Mouse (Mus musculus): Measurements from ENCODE around the gene Mcoln2. TPM values are rescaled to one million over a fixed set of nuclear protein-coding genes. Genes with fewer than 3 reads are reported as not detected.

The Mcoln2 gene
- polyA plus RNA-seq, 1 experiment, result not detected

- Histone ChIP-seq H3K79me2 (ENCODE audit: control insufficient read depth, insufficient read depth) (no peaks in the 10 kb centered on the region), H3K4me3 (no peak overlapping the region), H3K4me2 (ENCODE audit: low read depth) (no peak overlapping the region), H3ac (ENCODE audit: control insufficient read depth, insufficient read length) (no peak overlapping the region), H3K27me3 (ENCODE audit: control insufficient read depth, insufficient read depth, insufficient read length) (no peaks in the 10 kb centered on the region), H3K36me3 (ENCODE audit: control insufficient read depth, insufficient read depth) (no peaks in the 10 kb centered on the region)
- TF ChIP-seq MYOG (IDR thresholded peaks at IDR 0.05; ENCODE audit: control insufficient read depth in 1 of 3, insufficient read depth in 1 of 3, insufficient read length in 2 of 3, low read depth in 2 of 3), result no peak
- no peak for TF ChIP-seq MYOD1 (IDR thresholded peaks at IDR 0.05; ENCODE audit: control insufficient read depth in 1 of 3, insufficient read length in 2 of 3, low read depth in 2 of 3)
- TF ChIP-seq REST (IDR thresholded peaks at IDR 0.05; ENCODE audit: insufficient read depth, insufficient read length), result no peak
- TF ChIP-seq CEBPB (IDR thresholded peaks at IDR 0.05; ENCODE audit: insufficient read depth, poor library complexity, severe bottlenecking), result no peak
- TF ChIP-seq E2F4 (IDR thresholded peaks at IDR 0.05; ENCODE audit: insufficient read depth), result no peak
- TF ChIP-seq SRF (IDR thresholded peaks at IDR 0.05; ENCODE audit: control insufficient read depth, insufficient read length, low read depth), result no peak
- TF ChIP-seq POLR2A (IDR thresholded peaks at IDR 0.05; ENCODE audit: insufficient read length, low read depth), result no peak
- TF ChIP-seq TCF12 (IDR thresholded peaks at IDR 0.05; ENCODE audit: insufficient read depth, poor library complexity, severe bottlenecking), result no peak
- TF ChIP-seq USF1 (IDR thresholded peaks at IDR 0.05; ENCODE audit: low read depth), result no peak
- TF ChIP-seq MAX (IDR thresholded peaks at IDR 0.05; ENCODE audit: low read depth), result no peak
- TF ChIP-seq POLR2AphosphoS2 (IDR thresholded peaks at IDR 0.05; ENCODE audit: insufficient read length, low read depth), result no peak
- no peak for TF ChIP-seq TCF3 (IDR thresholded peaks at IDR 0.05; ENCODE audit: insufficient read length, low read depth)
These were observed 36.4 kb downstream of the Mcoln2 start for GRCm38 (mm10) chr3:146186033-146186432.

DNA sequence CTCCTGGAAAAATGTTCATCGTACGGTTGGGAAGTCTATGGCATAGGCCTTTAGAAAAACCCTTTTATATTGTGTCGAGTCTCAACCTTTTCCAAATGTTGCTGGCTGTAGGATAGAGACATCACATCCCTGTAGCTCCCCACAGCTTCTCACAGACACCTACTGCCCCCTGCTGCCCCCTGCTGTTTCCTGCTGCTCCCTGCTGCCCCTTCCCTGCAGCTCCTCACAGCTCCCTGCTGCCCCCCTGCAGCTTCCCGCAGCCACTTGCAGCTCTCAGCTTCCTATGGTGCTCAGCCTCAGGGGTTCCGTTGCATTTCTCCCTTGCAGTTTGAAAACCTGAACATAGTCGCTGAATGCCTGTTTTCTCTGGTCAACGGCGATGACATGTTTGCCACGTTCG is 40.3 kb downstream of the Mcoln2 start:
- TF ChIP-seq REST (IDR thresholded peaks at IDR 0.05; ENCODE audit: insufficient read depth, insufficient read length) (no peak), TCF12 (IDR thresholded peaks at IDR 0.05; ENCODE audit: insufficient read depth, poor library complexity, severe bottlenecking) (no peak), E2F4 (IDR thresholded peaks at IDR 0.05; ENCODE audit: insufficient read depth) (no peak), POLR2AphosphoS2 (IDR thresholded peaks at IDR 0.05; ENCODE audit: insufficient read length, low read depth) (no peak), MYOD1 (IDR thresholded peaks at IDR 0.05; ENCODE audit: control insufficient read depth in 1 of 3, insufficient read length in 2 of 3, low read depth in 2 of 3) (no peak), CEBPB (IDR thresholded peaks at IDR 0.05; ENCODE audit: insufficient read depth, poor library complexity, severe bottlenecking) (no peak), SRF (IDR thresholded peaks at IDR 0.05; ENCODE audit: control insufficient read depth, insufficient read length, low read depth) (no peak), MYOG (IDR thresholded peaks at IDR 0.05; ENCODE audit: control insufficient read depth in 1 of 3, insufficient read depth in 1 of 3, insufficient read length in 2 of 3, low read depth in 2 of 3) (no peak), TCF3 (IDR thresholded peaks at IDR 0.05; ENCODE audit: insufficient read length, low read depth) (no peak), USF1 (IDR thresholded peaks at IDR 0.05; ENCODE audit: low read depth) (no peak), MAX (IDR thresholded peaks at IDR 0.05; ENCODE audit: low read depth) (no peak), POLR2A (IDR thresholded peaks at IDR 0.05; ENCODE audit: insufficient read length, low read depth) (no peak)
- H3K36me3 ChIP-seq (ENCODE audit: control insufficient read depth, insufficient read depth), result no peaks in the 10 kb centered on the region
- H3K4me3 ChIP-seq, result no peak overlapping the region
- H3K27me3 ChIP-seq (ENCODE audit: control insufficient read depth, insufficient read depth, insufficient read length), result no peaks in the 10 kb centered on the region
- H3K4me2 ChIP-seq (ENCODE audit: low read depth), result no peak overlapping the region
- no peak overlapping the region for H3ac ChIP-seq (ENCODE audit: control insufficient read depth, insufficient read length)
- H3K79me2 ChIP-seq (ENCODE audit: control insufficient read depth, insufficient read depth), result no peaks in the 10 kb centered on the region

DNA sequence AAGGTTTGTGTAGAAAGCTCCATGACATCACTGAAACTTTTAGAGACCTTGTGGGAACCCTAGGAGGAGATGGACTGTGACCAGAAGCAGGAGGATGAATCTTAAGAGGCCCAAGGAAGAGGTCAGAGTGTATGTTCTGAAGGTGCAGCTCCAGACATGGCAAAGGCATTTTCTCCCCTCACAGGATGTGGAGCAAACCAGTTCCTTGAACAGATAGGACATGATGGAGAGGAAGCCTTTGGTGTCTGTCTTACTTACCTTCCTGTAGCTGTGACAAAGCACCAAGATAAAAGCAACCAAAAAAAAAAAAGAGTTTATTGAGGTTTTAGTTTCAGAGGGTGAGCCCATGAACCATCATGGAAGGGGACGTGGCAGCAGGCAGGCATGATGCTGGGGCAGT is 42.9 kb downstream of the Mcoln2 start:
- no peak for TF ChIP-seq SRF (IDR thresholded peaks at IDR 0.05; ENCODE audit: control insufficient read depth, insufficient read length, low read depth)
- TF ChIP-seq POLR2AphosphoS2 (IDR thresholded peaks at IDR 0.05; ENCODE audit: insufficient read length, low read depth), result no peak
- no peak for TF ChIP-seq REST (IDR thresholded peaks at IDR 0.05; ENCODE audit: insufficient read depth, insufficient read length)
- TF ChIP-seq E2F4 (IDR thresholded peaks at IDR 0.05; ENCODE audit: insufficient read depth), result no peak
- TF ChIP-seq USF1 (IDR thresholded peaks at IDR 0.05; ENCODE audit: low read depth), result no peak
- TF ChIP-seq CEBPB (IDR thresholded peaks at IDR 0.05; ENCODE audit: insufficient read depth, poor library complexity, severe bottlenecking), result no peak
- TF ChIP-seq TCF3 (IDR thresholded peaks at IDR 0.05; ENCODE audit: insufficient read length, low read depth), result no peak
- TF ChIP-seq TCF12 (IDR thresholded peaks at IDR 0.05; ENCODE audit: insufficient read depth, poor library complexity, severe bottlenecking), result no peak
- no peak for TF ChIP-seq POLR2A (IDR thresholded peaks at IDR 0.05; ENCODE audit: insufficient read length, low read depth)
- no peak for TF ChIP-seq MAX (IDR thresholded peaks at IDR 0.05; ENCODE audit: low read depth)
- no peak for TF ChIP-seq MYOD1 (IDR thresholded peaks at IDR 0.05; ENCODE audit: control insufficient read depth in 1 of 3, insufficient read length in 2 of 3, low read depth in 2 of 3)
- no peak for TF ChIP-seq MYOG (IDR thresholded peaks at IDR 0.05; ENCODE audit: control insufficient read depth in 1 of 3, insufficient read depth in 1 of 3, insufficient read length in 2 of 3, low read depth in 2 of 3)
- Histone ChIP-seq H3ac (ENCODE audit: control insufficient read depth, insufficient read length) (no peak overlapping the region), H3K36me3 (ENCODE audit: control insufficient read depth, insufficient read depth) (no peaks in the 10 kb centered on the region), H3K4me2 (ENCODE audit: low read depth) (no peak overlapping the region), H3K79me2 (ENCODE audit: control insufficient read depth, insufficient read depth) (no peaks in the 10 kb centered on the region), H3K27me3 (ENCODE audit: control insufficient read depth, insufficient read depth, insufficient read length) (no peaks in the 10 kb centered on the region), H3K4me3 (no peak overlapping the region)

DNA sequence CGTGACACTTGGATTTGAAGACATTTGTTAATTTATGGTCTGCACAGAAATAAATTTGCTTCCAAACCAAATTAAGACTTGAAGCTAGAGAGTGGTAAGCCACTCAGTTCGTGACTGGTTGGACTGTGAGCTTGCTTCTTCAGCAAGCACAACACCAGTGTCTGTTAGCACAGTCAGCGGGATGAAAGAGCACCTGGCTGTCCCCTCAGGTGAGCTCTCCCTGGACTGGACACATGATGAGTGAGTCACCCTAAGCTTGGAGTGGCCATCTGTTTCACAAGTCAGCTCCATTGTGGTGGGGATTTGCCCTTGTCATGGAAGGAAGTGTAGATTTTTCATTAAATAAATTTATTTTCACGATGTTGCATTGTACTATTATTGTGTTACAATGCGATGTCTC is 45.5 kb downstream of the Mcoln2 start:
- H3K4me2 ChIP-seq (ENCODE audit: low read depth), result no peak overlapping the region
- TF ChIP-seq USF1 (IDR thresholded peaks at IDR 0.05; ENCODE audit: low read depth) (no peak), MAX (IDR thresholded peaks at IDR 0.05; ENCODE audit: low read depth) (no peak), POLR2A (IDR thresholded peaks at IDR 0.05; ENCODE audit: insufficient read length, low read depth) (no peak), POLR2AphosphoS2 (IDR thresholded peaks at IDR 0.05; ENCODE audit: insufficient read length, low read depth) (no peak), MYOD1 (IDR thresholded peaks at IDR 0.05; ENCODE audit: control insufficient read depth in 1 of 3, insufficient read length in 2 of 3, low read depth in 2 of 3) (no peak), E2F4 (IDR thresholded peaks at IDR 0.05; ENCODE audit: insufficient read depth) (no peak), TCF12 (IDR thresholded peaks at IDR 0.05; ENCODE audit: insufficient read depth, poor library complexity, severe bottlenecking) (no peak), MYOG (IDR thresholded peaks at IDR 0.05; ENCODE audit: control insufficient read depth in 1 of 3, insufficient read depth in 1 of 3, insufficient read length in 2 of 3, low read depth in 2 of 3) (no peak), REST (IDR thresholded peaks at IDR 0.05; ENCODE audit: insufficient read depth, insufficient read length) (no peak), TCF3 (IDR thresholded peaks at IDR 0.05; ENCODE audit: insufficient read length, low read depth) (no peak), CEBPB (IDR thresholded peaks at IDR 0.05; ENCODE audit: insufficient read depth, poor library complexity, severe bottlenecking) (no peak), SRF (IDR thresholded peaks at IDR 0.05; ENCODE audit: control insufficient read depth, insufficient read length, low read depth) (no peak)
- H3K36me3 ChIP-seq (ENCODE audit: control insufficient read depth, insufficient read depth), result no peaks in the 10 kb centered on the region
- no peak overlapping the region for H3K4me3 ChIP-seq
- no peaks in the 10 kb centered on the region for H3K27me3 ChIP-seq (ENCODE audit: control insufficient read depth, insufficient read depth, insufficient read length)
- no peaks in the 10 kb centered on the region for H3K79me2 ChIP-seq (ENCODE audit: control insufficient read depth, insufficient read depth)
- H3ac ChIP-seq (ENCODE audit: control insufficient read depth, insufficient read length), result no peak overlapping the region

All from myocyte (in vitro differentiated cells).